8 mouse cellular contexts compared by ENCODE assay signal in the genomic region with DNA sequence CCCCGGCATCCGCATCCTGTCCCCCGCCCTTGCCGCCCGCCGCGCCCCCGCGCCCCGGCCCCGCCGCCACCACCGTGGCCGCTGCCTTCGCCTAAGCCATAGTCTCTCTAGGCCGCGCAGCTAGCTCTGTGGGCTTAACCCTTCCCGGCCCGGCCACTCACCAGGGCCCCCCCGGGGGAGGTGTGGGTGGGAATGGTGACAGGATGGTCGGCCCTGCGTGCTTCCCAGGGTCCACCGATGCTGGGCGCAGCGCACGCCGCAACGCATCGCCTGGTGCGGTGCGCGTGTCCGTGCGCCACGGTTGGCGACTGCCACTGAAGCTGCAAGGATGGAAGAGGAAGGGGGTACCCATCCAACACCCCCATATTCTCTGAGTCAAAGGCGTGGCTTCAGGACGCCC. TPM values are rescaled to one million over a fixed set of nuclear protein-coding genes. Genes with fewer than 3 reads are reported as not detected.
DNase-seq lines count a peak whose midpoint lies in the region; ATAC-seq and TF ChIP-seq lines count a peak whose summit lies in the region.

Gene Zfp853, minus strand, starts transcription at position 220 of the 400 bp plus-strand sequence.

- DNase-seq in kidney, postnatal 0 days (ENCODE audit: low spot score): no peak
- DNase-seq in kidney, postnatal 25 days: no peak
- DNase-seq in embryonic facial prominence, embryonic 14.5 days (ENCODE audit: low spot score): no peak
- DNase-seq in hindbrain, postnatal 0 days (ENCODE audit: low spot score): peak; percentile 50
- DNase-seq in T-cell, adult 2 months (ENCODE audit: low spot score): no peak
- no peak for DNase-seq in frontal cortex, postnatal 36 days (ENCODE audit: low spot score in 2 of 2)
- no peak for DNase-seq in layer of hippocampus, adult 9-10 months (ENCODE audit: low spot score)

- H3K9me3 ChIP-seq in kidney, postnatal 0 days (replicated peaks; ENCODE audit: low read length): no peaks in the 10 kb centered on the region
- H3K9me3 ChIP-seq in embryonic facial prominence, embryonic 14.5 days (ENCODE audit: control insufficient read depth, low read length): no peaks in the 10 kb centered on the region
- H3K9me3 ChIP-seq in hindbrain, postnatal 0 days (ENCODE audit: low read length): no peaks in the 10 kb centered on the region
- H3K9me3 ChIP-seq in midbrain, embryonic 15.5 days: no peaks in the 10 kb centered on the region

- peak within 1 kb of the TSS; percentile 53 for H3K4me3 ChIP-seq in kidney, postnatal 0 days (replicated peaks; ENCODE audit: low read depth, low read length)
- H3K4me3 ChIP-seq in embryonic facial prominence, embryonic 14.5 days (ENCODE audit: low read depth, low read length): peak within 1 kb of the TSS; percentile 50
- H3K4me3 ChIP-seq in hindbrain, postnatal 0 days (ENCODE audit: low read length): peak within 1 kb of the TSS; percentile 52
- peak within 1 kb of the TSS; percentile 41 for H3K4me3 ChIP-seq in midbrain, embryonic 15.5 days

- no peak within 1 kb of the TSS for H3K27ac ChIP-seq in kidney, postnatal 0 days
- H3K27ac ChIP-seq in embryonic facial prominence, embryonic 14.5 days (replicated peaks; ENCODE audit: low read depth, low read length): no peak within 1 kb of the TSS
- H3K27ac ChIP-seq in hindbrain, postnatal 0 days: no peak within 1 kb of the TSS
- H3K27ac ChIP-seq in midbrain, embryonic 15.5 days: no peak within 1 kb of the TSS

- peaks cover 10% of the 10 kb centered on the region; the same call in 1 of the 2 replicates for H3K4me1 ChIP-seq in kidney, postnatal 0 days (replicated peaks; ENCODE audit: insufficient read depth, low read length)
- H3K4me1 ChIP-seq in embryonic facial prominence, embryonic 14.5 days (ENCODE audit: control insufficient read depth, insufficient read depth, low read length): peaks cover 7% of the 10 kb centered on the region
- H3K4me1 ChIP-seq in hindbrain, postnatal 0 days (ENCODE audit: insufficient read depth, low read length): 0 out of 2 replicates have a peak, but pooled peaks cover 4% of the 10 kb centered on the region
- peaks cover 14% of the 10 kb centered on the region for H3K4me1 ChIP-seq in midbrain, embryonic 15.5 days

- H3K36me3 ChIP-seq in kidney, postnatal 0 days (ENCODE audit: insufficient read depth, low read length): no peaks in the 10 kb centered on the region
- peaks cover 2% of the 10 kb centered on the region; the same call in 1 of the 2 replicates for H3K36me3 ChIP-seq in embryonic facial prominence, embryonic 14.5 days (ENCODE audit: control insufficient read depth, insufficient read depth, low read length)
- H3K36me3 ChIP-seq in hindbrain, postnatal 0 days (ENCODE audit: insufficient read depth, low read length): no peaks in the 10 kb centered on the region
- H3K36me3 ChIP-seq in midbrain, embryonic 15.5 days (replicated peaks): no peaks in the 10 kb centered on the region

- peak within 1 kb of the TSS; percentile 57 for H3K9ac ChIP-seq in kidney, postnatal 0 days (ENCODE audit: low read depth, low read length)
- peak within 1 kb of the TSS; percentile 66 for H3K9ac ChIP-seq in embryonic facial prominence, embryonic 14.5 days (ENCODE audit: low read depth, low read length)
- peak within 1 kb of the TSS; percentile 65 for H3K9ac ChIP-seq in hindbrain, postnatal 0 days (replicated peaks; ENCODE audit: low read length)
- peak within 1 kb of the TSS; percentile 41 for H3K9ac ChIP-seq in midbrain, embryonic 15.5 days

- TF ChIP-seq CTCF in kidney, postnatal 0 days (IDR thresholded peaks at IDR 0.05; ENCODE audit: low read depth): no peak
- TF ChIP-seq CTCF in hindbrain, postnatal 0 days (IDR thresholded peaks at IDR 0.05; ENCODE audit: low read depth): no peak

- peaks cover 28% of the 10 kb centered on the region for H3K27me3 ChIP-seq in kidney, postnatal 0 days (ENCODE audit: insufficient read depth, low read length)
- peaks cover 57% of the 10 kb centered on the region for H3K27me3 ChIP-seq in embryonic facial prominence, embryonic 14.5 days (replicated peaks; ENCODE audit: control insufficient read depth, insufficient read depth, low read length)
- peaks cover 13% of the 10 kb centered on the region for H3K27me3 ChIP-seq in hindbrain, postnatal 0 days (ENCODE audit: insufficient read depth, low read length)
- H3K27me3 ChIP-seq in midbrain, embryonic 15.5 days (replicated peaks): peaks cover 53% of the 10 kb centered on the region

- peak within 1 kb of the TSS; percentile 93 for H3K4me2 ChIP-seq in kidney, postnatal 0 days (ENCODE audit: low read length)
- peak within 1 kb of the TSS; percentile 83 for H3K4me2 ChIP-seq in embryonic facial prominence, embryonic 14.5 days (ENCODE audit: low read depth, low read length)
- H3K4me2 ChIP-seq in hindbrain, postnatal 0 days (ENCODE audit: low read depth, low read length): peak within 1 kb of the TSS; percentile 86
- peak within 1 kb of the TSS; percentile 64 for H3K4me2 ChIP-seq in midbrain, embryonic 15.5 days

- WGBS in kidney, postnatal 0 days: under 1% methylated on average over 21 of the region's 38 CpGs
- 1% methylated on average over 16 of the region's 38 CpGs for WGBS in embryonic facial prominence, embryonic 14.5 days
- WGBS in hindbrain, postnatal 0 days: 3% methylated on average over 30 of the region's 38 CpGs
- WGBS in midbrain, embryonic 15.5 days: 2% methylated on average over 24 of the region's 38 CpGs

- ATAC-seq in kidney, postnatal 0 days (replicated peaks; ENCODE audit: low FRiP score, low read depth): 0 out of 2 replicates have a peak, but pooled peaks have one; percentile 35
- ATAC-seq in embryonic facial prominence, embryonic 14.5 days (ENCODE audit: low read depth): peak; percentile 21; the same call in 1 of the 2 replicates
- ATAC-seq in hindbrain, postnatal 0 days: peak; percentile 59
- peak; percentile 55; the same call in 1 of the 2 replicates for ATAC-seq in midbrain, embryonic 15.5 days (replicated peaks)

RNA-seq across cellular contexts. Expression of gene Zfp853, which starts in this region (rescaled TPM):
- polyA plus RNA-seq in kidney, postnatal 0 days (2015; fragmentation: Nextera tagmentation; extraction: Ambion mirVana): 0.09 and 0.14 TPM in 2 replicates
- polyA plus RNA-seq in embryonic facial prominence, embryonic 14.5 days (2014; fragmentation: Nextera tagmentation; extraction: Ambion mirVana): 0.17 and 0.46 TPM in 2 replicates
- total RNA-seq in hindbrain, postnatal 0 days (2014; rRNA removed): 31.7 and 33.5 TPM in 2 replicates
- polyA plus RNA-seq in hindbrain, postnatal 0 days (2015; fragmentation: Nextera tagmentation; extraction: Ambion mirVana): 0.53 and 0.61 TPM in 2 replicates
- 0.19 and 0.34 TPM in 2 replicates for polyA plus RNA-seq in midbrain, embryonic 15.5 days (2015; fragmentation: Nextera tagmentation; extraction: Ambion mirVana)

Comparison
In these comparisons a context has a peak if more than half of its experiments do, and no peak if none do; other contexts are left out.
1. Peak in ATAC-seq, H3K4me3 ChIP-seq, H3K9ac ChIP-seq and H3K4me2 ChIP-seq in kidney, postnatal 0 days; RNA of the gene not detected or under 1 TPM.
2. Peak in ATAC-seq, H3K4me3 ChIP-seq, H3K9ac ChIP-seq and H3K4me2 ChIP-seq in embryonic facial prominence, embryonic 14.5 days; RNA of the gene not detected or under 1 TPM.
3. Peak in ATAC-seq, H3K4me3 ChIP-seq, H3K9ac ChIP-seq and H3K4me2 ChIP-seq in midbrain, embryonic 15.5 days; RNA of the gene not detected or under 1 TPM.